Mouse (Mus musculus): ENCODE data around the gene Cabp1.

DNA sequence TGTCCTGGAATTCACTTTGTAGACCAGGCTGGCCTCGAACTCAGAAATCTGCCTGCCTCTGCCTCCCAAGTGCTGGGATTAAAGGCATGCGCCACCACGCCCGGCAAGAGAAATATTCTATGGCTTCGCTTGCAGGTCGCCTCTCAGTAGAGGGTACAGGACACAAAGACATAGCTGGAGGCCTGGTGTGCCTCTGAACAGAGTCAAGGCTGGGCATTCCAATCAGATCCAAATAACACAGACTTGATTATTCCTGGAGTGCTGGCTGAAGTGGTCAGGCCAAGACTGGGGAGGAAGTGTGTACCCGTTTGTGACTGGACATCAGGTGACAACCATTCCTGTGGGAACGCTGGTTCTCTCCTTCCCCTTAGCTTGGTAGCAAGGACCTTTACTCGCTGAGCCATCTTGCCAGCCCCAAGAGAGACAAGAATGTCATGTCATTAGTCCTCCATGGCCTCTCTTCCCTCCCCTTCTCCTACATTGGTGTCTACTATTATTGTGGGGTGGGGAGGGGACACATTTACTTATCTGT, 51.9 kb downstream of the Cabp1 start:
- TF ChIP-seq POLR2A (IDR thresholded peaks at IDR 0.05; ENCODE audit: insufficient read depth, low read length): no peak
- TF ChIP-seq CTCF (IDR thresholded peaks at IDR 0.05; ENCODE audit: low read depth, low read length): no peak
- TF ChIP-seq EP300 (IDR thresholded peaks at IDR 0.05; ENCODE audit: insufficient read depth, low read depth, low read length): no peak
